Mouse (Mus musculus): ENCODE measurements around the gene Supt3. TPM values are rescaled to one million over a fixed set of nuclear protein-coding genes. Genes with fewer than 3 reads are reported as not detected.

Supt3 gene
- polyA plus RNA-seq, 1 experiment from 2014 or later = 20.7 TPM

DNA sequence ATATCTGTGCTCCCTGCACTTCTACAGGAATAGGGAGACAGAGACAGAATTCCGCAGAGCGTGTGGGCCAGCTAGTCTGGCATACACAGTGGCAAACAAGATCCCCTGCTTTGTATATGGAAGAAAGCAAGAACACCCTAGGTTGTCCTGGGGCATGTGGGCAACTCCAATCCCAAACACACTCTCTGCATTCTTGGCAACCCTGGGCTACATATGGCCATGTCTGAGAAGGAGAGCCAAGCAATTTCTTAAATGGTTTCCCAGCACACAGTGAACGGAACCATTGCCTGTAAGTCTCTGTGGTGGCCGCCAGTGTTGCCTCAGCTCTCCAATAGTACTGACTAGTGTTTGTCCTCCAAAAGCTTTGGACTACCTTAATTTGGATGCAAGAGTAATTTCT lies 351.7 kb downstream of the Supt3 start:
- Histone ChIP-seq H3K4me2 (replicated peaks) (no peak overlapping the region), H3K27me3 (replicated peaks) (no peaks in the 10 kb centered on the region), H3K4me1 (no peaks in the 10 kb centered on the region), H3K27ac (no peak overlapping the region), H3K4me3 (no peak overlapping the region), H3K9ac (no peak overlapping the region), H3K9me3 (no peaks in the 10 kb centered on the region), H3K36me3 (no peaks in the 10 kb centered on the region)
- no peak for ATAC-seq (ENCODE audit: low FRiP score, low read depth)
- WGBS = 94% methylated on average over 4 of the region's 4 CpGs

DNA sequence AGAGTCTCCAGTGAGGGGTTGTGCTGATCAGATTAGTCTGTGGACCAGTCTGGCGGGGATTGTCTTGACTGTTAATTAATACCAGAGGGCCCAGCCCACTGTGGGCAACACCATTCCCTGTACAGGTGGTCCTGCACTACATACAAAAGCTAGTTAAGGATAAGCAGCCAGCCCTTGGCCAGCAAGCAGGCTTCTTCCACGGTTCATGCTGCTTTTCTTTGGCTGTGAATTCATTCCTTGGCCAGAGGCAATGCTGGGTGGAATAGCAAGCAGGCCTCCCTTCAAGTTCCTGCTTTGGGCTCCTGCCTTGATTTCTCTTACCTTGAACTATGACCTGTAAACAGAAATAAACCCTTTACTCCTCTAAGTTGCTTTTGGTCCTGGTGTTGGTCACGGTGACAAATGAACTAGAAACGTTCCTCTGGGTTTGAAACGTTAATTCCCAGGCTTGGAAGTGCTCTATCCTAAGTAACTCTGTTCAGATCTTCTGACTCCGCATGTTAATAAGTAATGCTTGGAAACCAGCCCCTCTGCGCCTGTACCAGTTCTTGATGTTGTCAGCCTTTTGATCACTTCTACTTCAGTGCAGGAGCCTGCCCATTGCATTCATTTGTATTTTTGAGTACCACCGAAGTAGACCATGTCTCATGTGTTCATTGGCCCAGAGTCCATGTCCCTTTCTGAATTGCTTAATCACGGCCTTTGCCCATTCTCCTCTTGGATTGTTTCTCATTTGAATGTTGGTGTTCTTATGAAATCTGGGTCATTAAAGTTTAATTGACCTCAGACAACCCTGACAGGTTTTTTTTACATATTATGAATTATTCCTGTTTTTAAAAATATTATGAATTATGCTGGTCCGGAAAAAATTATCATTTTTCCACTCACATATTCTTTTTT lies 356.8 kb downstream of the Supt3 start:
- Histone ChIP-seq H3K9me3 (no peaks in the 10 kb centered on the region), H3K4me3 (no peak overlapping the region), H3K9ac (no peak overlapping the region), H3K4me2 (replicated peaks) (no peak overlapping the region), H3K4me1 (no peaks in the 10 kb centered on the region), H3K27me3 (replicated peaks) (no peaks in the 10 kb centered on the region), H3K27ac (no peak overlapping the region), H3K36me3 (no peaks in the 10 kb centered on the region)
- ATAC-seq (ENCODE audit: low FRiP score, low read depth) = no peak
- 92% methylated on average over 10 of the region's 10 CpGs for WGBS

DNA sequence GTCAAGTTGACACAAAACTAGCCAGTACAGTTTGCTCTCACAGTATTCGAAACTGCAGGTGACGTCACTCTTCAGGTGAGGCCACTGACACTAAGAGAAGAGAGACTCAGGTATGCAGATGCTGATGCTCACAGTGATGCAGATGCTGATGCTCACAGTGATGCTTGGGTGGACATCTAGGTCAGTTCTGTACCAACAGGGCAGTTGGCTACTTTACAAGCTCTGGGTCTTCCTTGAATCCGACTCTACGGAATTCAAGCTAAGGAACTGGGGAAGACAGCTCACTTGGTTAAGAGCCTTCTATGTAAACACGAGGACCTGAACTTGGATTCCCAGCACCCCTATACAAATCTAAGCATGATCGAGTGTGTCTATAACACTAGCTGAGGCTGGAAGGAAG lies 359.5 kb downstream of the Supt3 start:
- Histone ChIP-seq H3K4me2 (replicated peaks) (no peak overlapping the region), H3K9ac (no peak overlapping the region), H3K27me3 (replicated peaks) (no peaks in the 10 kb centered on the region), H3K4me3 (no peak overlapping the region), H3K27ac (no peak overlapping the region), H3K36me3 (no peaks in the 10 kb centered on the region), H3K4me1 (no peaks in the 10 kb centered on the region), H3K9me3 (no peaks in the 10 kb centered on the region)
- 95% methylated on average over 6 of the region's 6 CpGs for WGBS
- no peak for ATAC-seq (ENCODE audit: low FRiP score, low read depth)

DNA sequence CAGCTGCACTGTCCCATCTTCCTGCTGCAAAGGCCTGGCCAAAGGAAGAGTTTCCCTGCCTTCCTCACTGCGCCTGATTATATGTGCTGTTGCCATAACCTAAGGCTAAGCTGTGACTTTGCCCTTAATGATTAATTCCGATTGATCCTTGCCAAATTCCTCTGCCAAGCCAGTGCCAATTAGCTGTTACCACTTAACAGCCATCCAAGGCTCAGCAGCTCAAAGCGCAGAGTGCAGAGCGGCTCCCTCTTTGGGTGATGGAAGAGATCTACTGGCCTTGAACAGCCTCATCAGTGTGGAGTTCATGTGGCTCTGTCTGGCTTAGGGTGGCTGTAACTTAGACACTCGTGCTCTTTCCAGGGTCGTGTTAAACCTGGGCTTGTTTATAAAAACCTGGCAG lies 366.1 kb downstream of the Supt3 start:
- Histone ChIP-seq H3K36me3 (no peaks in the 10 kb centered on the region), H3K4me1 (no peaks in the 10 kb centered on the region), H3K4me3 (no peak overlapping the region), H3K27ac (no peak overlapping the region), H3K27me3 (replicated peaks) (no peaks in the 10 kb centered on the region), H3K9me3 (no peaks in the 10 kb centered on the region), H3K4me2 (replicated peaks) (no peak overlapping the region), H3K9ac (no peak overlapping the region)
- ATAC-seq (ENCODE audit: low FRiP score, low read depth) = no peak
- WGBS = 88% methylated on average over 6 of the region's 6 CpGs

DNA sequence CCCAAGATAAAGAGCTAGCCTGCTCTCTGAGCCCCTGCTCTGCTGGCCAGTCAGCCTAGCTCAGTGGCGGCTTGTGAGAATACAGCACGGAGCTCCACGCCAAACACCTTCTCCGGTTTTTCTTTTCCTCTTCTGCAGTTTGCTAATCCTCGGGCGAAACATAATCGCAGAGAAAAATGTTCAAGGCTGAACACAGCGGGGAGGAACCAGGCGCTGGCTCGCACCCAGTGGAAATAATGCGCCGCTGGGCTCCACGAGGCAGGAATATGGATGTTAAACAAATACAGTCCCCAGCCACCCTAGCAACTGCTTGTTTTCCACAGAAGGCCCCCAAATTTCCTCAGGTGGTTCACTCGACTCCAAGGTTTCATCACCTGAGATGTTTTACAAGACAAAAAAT lies 367.7 kb downstream of the Supt3 start:
- no peak for ATAC-seq (ENCODE audit: low FRiP score, low read depth)
- no peak overlapping the region for H3K9ac ChIP-seq
- H3K4me3 ChIP-seq = no peak overlapping the region
- H3K36me3 ChIP-seq = no peaks in the 10 kb centered on the region
- WGBS = 90% methylated on average over 14 of the region's 14 CpGs
- H3K27me3 ChIP-seq (replicated peaks) = no peaks in the 10 kb centered on the region
- H3K27ac ChIP-seq = no peak overlapping the region
- no peak overlapping the region for H3K4me2 ChIP-seq (replicated peaks)
- H3K9me3 ChIP-seq = no peaks in the 10 kb centered on the region
- H3K4me1 ChIP-seq = no peaks in the 10 kb centered on the region

DNA sequence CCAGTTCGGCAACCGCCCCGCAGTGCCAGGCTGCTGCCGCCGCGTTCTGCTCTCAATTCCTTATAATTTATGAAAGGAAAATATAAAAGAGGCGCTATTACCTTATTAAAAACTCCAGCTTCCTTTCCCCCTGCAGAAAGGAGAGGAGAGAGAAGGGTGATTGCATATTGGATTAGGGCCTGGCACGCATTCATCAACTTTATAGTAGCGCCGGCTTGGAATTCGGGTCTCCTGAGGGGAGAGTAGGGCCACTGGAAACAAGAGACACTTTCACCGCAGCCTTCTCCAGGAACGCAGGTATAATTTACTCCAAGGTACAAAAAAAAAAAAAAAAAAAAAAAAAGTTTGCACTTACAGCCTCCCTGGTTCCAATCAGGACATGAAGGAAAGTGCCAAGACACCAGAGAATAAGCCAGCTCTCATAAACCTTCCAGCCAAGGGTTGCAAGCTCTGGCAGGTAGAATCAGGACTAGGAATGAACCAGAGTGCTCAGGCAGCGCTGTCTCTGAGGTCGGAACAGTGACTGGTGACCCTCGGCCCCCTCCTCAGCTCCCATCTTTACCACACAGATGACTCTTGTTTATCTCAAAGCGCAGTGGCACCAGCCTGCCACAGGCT lies 374.5 kb downstream of the Supt3 start:
- Histone ChIP-seq H3K9me3 (no peaks in the 10 kb centered on the region), H3K4me1 (peaks cover 9% of the 10 kb centered on the region; the same call in 1 of the 2 replicates), H3K4me3 (no peak overlapping the region), H3K9ac (no peak overlapping the region), H3K4me2 (replicated peaks) (no peak overlapping the region), H3K27ac (no peak overlapping the region), H3K36me3 (no peaks in the 10 kb centered on the region), H3K27me3 (replicated peaks) (no peaks in the 10 kb centered on the region)
- ATAC-seq (ENCODE audit: low FRiP score, low read depth) = no peak
- 80% methylated on average over 17 of the region's 17 CpGs for WGBS

DNA sequence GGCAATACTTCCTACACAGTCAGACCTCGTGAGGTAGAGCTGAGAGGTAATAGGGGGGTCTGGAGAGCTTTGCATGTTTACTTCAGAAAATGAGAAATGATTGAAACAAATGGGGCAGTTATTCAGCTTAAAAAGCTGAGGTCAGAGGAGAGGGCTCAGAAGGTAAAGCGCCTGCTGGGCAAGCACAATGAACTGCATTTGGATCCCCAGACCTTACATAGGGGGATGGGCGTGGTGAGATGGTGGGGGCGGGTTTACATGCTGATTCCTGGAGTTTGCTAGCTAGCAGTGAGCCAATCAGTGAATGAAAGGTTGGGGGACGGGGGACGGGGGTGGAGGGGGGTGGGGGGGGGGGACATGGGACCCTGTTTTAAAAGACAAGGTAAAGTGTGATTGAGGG lies 376.8 kb downstream of the Supt3 start:
- ATAC-seq (ENCODE audit: low FRiP score, low read depth) = no peak
- Histone ChIP-seq H3K4me3 (no peak overlapping the region), H3K27me3 (replicated peaks) (no peaks in the 10 kb centered on the region), H3K9me3 (no peaks in the 10 kb centered on the region), H3K4me1 (peaks cover 9% of the 10 kb centered on the region; the same call in 1 of the 2 replicates), H3K27ac (no peak overlapping the region), H3K36me3 (no peaks in the 10 kb centered on the region), H3K4me2 (replicated peaks) (no peak overlapping the region), H3K9ac (no peak overlapping the region)
- WGBS = 16% methylated on average over 6 of the region's 6 CpGs

DNA sequence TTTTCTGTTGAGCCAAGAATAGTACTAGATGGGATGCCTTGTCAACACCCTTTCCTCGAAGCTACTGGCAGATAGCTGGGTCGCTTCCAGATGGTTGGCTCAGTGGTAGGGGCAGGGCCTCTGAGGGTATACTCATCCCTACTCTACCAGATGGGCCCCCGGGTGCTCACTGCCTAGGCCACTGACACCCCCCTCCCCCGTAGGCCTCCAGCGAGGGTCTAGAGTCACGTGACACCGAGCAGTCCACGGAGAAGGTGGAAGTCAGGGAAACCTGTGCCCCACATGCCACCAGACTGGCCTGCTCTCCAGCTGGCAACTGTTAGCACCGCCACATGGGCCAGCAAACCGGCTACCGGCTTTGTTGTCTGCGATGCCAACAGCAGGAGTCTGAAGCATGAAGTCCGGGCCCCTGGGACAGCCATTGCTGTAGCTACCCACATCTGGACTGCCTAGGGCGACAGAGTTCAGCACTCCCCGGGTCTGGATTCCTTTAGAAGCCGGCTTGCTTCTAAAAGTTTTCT lies 381.3 kb downstream of the Supt3 start:
- Histone ChIP-seq H3K4me2 (replicated peaks) (no peak overlapping the region), H3K27me3 (replicated peaks) (no peaks in the 10 kb centered on the region), H3K36me3 (no peaks in the 10 kb centered on the region), H3K9me3 (no peaks in the 10 kb centered on the region; the same call in 1 of the 2 replicates), H3K27ac (no peak overlapping the region), H3K4me1 (peaks cover 9% of the 10 kb centered on the region; the same call in 1 of the 2 replicates), H3K9ac (no peak overlapping the region), H3K4me3 (no peak overlapping the region)
- 77% methylated on average over 16 of the region's 16 CpGs for WGBS
- no peak for ATAC-seq (ENCODE audit: low FRiP score, low read depth)

DNA sequence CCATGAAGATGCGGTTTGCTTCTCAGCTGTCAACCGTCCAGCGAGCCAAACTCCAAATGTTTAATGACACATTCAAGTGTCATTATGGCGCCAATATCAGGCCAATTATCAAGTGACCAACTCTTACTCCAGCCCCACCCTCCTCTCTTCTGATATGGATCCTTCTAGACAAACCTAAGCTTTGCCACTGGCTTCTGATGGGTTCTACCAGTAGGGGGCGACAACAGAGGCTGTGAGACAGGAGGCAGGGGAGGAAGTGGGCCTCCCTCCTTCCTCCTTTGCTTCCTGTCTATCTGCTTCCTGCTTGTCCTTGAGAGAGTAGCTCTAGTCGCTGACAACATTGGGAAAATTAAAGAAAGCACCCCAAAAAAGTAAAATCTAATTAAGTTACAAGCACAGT lies 383.7 kb downstream of the Supt3 start:
- 87% methylated on average over 6 of the region's 6 CpGs for WGBS
- ATAC-seq (ENCODE audit: low FRiP score, low read depth) = no peak

DNA sequence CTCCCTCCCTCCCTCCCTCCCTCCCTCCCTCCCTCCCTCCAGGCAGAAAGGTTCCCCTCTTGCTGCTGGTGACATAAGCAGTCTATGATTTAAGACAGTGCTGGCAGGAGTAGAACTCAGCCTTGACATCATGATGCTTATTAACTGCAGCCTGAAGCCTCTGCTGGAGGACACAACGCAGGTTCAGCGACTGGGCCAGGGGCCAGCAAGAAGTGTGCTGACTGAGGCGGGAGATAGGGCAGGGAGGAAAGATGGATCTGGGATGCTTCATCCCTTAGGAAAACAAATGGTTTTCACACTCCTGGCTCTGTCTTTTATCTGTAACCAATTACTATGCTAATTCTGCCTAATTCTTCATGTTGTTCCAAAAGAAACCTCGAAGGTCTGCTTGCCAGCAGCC lies 388.8 kb downstream of the Supt3 start:
- Histone ChIP-seq H3K27ac (no peak overlapping the region), H3K9me3 (no peaks in the 10 kb centered on the region; the same call in 1 of the 2 replicates), H3K4me3 (no peak overlapping the region), H3K9ac (no peak overlapping the region), H3K27me3 (replicated peaks) (no peaks in the 10 kb centered on the region), H3K36me3 (no peaks in the 10 kb centered on the region), H3K4me1 (0 out of 2 replicates have a peak, but pooled peaks cover 5% of the 10 kb centered on the region), H3K4me2 (replicated peaks) (no peak overlapping the region)
- no peak for ATAC-seq (ENCODE audit: low FRiP score, low read depth)
- WGBS = 32% methylated on average over 4 of the region's 4 CpGs

More for the DNA sequence above, 383.7 kb downstream of the Supt3 start:
- Histone ChIP-seq H3K27me3 (replicated peaks) (no peaks in the 10 kb centered on the region), H3K27ac (no peak overlapping the region), H3K36me3 (no peaks in the 10 kb centered on the region), H3K4me2 (replicated peaks) (no peak overlapping the region), H3K9ac (no peak overlapping the region), H3K4me3 (no peak overlapping the region), H3K9me3 (no peaks in the 10 kb centered on the region; the same call in 1 of the 2 replicates), H3K4me1 (no peaks in the 10 kb centered on the region)

Data from neural tube, embryonic 12.5 days (tissue).